Mouse (Mus musculus) midbrain, embryonic 10.5 days (tissue): ENCODE measurements around the gene Lrwd1. TPM values are rescaled to one million over a fixed set of nuclear protein-coding genes. Genes with fewer than 3 reads are reported as not detected.

Source experiments
- DNase-seq: peaks from one replicate; pipeline ENCODE4 v3.0.0-alpha.2; 2017; ENCODE audit warnings: low spot score
- H3K27ac ChIP-seq: fragments of 300-500 bp; sonication (generic); replicated peaks from 2 replicates; pipeline ENCODE4 v1.5.1; 2016; ENCODE audit warnings: mild to moderate bottlenecking
- H3K27me3 ChIP-seq: fragments of 300-500 bp; sonication (generic); 2 replicates; pipeline ENCODE4 v1.6.1; 2016; ENCODE audit warnings: low read depth, mild to moderate bottlenecking; ENCODE audit not compliant: poor library complexity, severe bottlenecking
- H3K36me3 ChIP-seq: fragments of 300-500 bp; sonication (generic); 2 replicates; pipeline ENCODE4 v1.6.1; 2016; ENCODE audit warnings: mild to moderate bottlenecking, moderate library complexity
- H3K4me1 ChIP-seq: fragments of 300-500 bp; sonication (generic); 2 replicates; pipeline ENCODE4 v1.6.1; 2016
- H3K4me3 ChIP-seq: fragments of 300-500 bp; sonication (generic); 2 replicates; pipeline ENCODE4 v1.5.1; 2016; ENCODE audit warnings: mild to moderate bottlenecking, moderate library complexity
- H3K9me3 ChIP-seq: fragments of 300-500 bp; sonication (generic); replicated peaks from 2 replicates; pipeline ENCODE4 v1.6.1; 2016; ENCODE audit warnings: mild to moderate bottlenecking
- WGBS: fragments of 180-500 bp; shearing (Covaris S2); methylation state at CpG from one replicate; pipeline ENCODE4 v1.1.7; 2016; 5-methylcytosine and 5-hydroxymethylcytosine counted together
- polyA plus RNA-seq: library from polyadenylated mRNA; unstranded; fragments of >200 nt; fragmentation: Nextera tagmentation; extraction: Ambion mirVana; gene quantifications from 2 replicates; pipeline ENCODE4 v1.2.1, GENCODE M21; 2016

Gene Lrwd1
- 56.9 and 59.0 TPM in 2 replicates for polyA plus RNA-seq

DNA sequence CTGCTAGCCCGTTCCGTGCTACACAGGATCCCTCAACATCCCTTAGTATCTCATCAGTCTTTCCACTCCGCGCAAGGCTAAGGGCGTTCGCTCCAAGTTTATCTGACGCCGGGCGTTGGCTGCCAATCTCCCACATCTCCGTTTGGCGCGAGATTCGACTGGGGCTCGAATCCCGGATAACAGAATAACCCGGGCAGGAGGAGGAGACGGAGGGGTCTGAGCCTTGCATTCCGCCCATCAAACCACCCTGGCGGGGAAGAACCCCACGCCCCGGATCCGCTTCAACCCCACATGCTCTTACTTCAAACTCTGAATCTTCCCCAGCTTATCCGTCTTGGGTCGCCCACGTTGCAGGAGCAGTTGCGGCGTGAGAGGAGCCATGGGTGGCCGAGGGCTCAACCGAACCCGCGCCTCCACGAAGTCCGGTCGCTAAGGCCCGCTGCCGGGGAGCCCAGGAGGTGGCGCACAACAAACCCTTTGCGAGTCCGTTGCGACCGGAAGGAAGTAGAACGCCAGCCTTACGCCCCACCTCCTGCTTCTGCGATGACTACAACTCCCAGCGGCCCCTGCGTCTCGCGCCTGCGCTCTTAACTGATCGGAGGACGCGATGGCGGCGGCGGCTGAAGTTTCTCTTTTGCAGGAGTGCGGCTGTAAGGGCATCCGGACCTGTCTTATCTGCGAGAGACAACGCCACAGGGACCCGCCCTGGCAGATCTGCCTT lies at the start of gene Lrwd1, which contains the start of gene Alkbh4:
Gene Lrwd1 (minus strand): TSS at position 504 of the 721 bp plus-strand sequence.
Gene Alkbh4 (plus strand): TSS at position 576 of the 721 bp plus-strand sequence.
- H3K27me3 ChIP-seq: no peaks in the 10 kb centered on the region
- peak; percentile 96 for DNase-seq
- WGBS: under 1% methylated on average over 60 of the region's 60 CpGs
- no peaks in the 10 kb centered on the region for H3K9me3 ChIP-seq
- peak within 1 kb of the TSS; percentile 75 for H3K4me3 ChIP-seq
- H3K27ac ChIP-seq: peak within 1 kb of the TSS; percentile 88
- H3K36me3 ChIP-seq: peaks cover 62% of the 10 kb centered on the region
- peaks cover 21% of the 10 kb centered on the region for H3K4me1 ChIP-seq

GRCm38 (mm10) chr5:136183766-136184165 lies 47.9 kb upstream of the Lrwd1 start:
- Histone ChIP-seq H3K27ac (no peak overlapping the region), H3K4me1 (peaks cover 8% of the 10 kb centered on the region), H3K4me3 (no peak overlapping the region), H3K27me3 (no peaks in the 10 kb centered on the region), H3K36me3 (peaks cover 98% of the 10 kb centered on the region), H3K9me3 (no peaks in the 10 kb centered on the region)
- no peak for DNase-seq
- 95% methylated on average over 7 of the region's 7 CpGs for WGBS

DNA sequence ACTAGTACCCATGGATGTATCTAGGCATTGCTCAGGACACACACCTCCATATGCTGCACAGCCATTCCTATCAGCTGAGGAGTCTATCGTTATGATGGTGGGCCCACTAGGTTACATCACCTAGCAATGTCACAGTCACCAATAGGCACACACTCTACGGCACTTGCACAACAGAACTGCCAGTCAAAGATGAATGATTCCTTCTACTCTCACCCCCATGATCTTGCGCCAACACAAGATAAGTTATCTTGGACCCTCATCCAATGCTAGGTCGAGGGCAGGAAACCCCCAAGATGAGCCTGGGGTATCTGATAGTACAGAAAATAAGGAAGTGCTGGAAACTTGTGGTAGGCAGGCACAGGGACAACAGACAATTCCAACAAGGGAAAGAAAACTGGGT lies 47.0 kb upstream of the Lrwd1 start:
- no peak overlapping the region for H3K27ac ChIP-seq
- no peaks in the 10 kb centered on the region for H3K9me3 ChIP-seq
- 88% methylated on average over 4 of the region's 4 CpGs for WGBS
- peaks cover 8% of the 10 kb centered on the region for H3K4me1 ChIP-seq
- H3K27me3 ChIP-seq: no peaks in the 10 kb centered on the region
- peaks cover 98% of the 10 kb centered on the region for H3K36me3 ChIP-seq
- no peak for DNase-seq
- no peak overlapping the region for H3K4me3 ChIP-seq

DNA sequence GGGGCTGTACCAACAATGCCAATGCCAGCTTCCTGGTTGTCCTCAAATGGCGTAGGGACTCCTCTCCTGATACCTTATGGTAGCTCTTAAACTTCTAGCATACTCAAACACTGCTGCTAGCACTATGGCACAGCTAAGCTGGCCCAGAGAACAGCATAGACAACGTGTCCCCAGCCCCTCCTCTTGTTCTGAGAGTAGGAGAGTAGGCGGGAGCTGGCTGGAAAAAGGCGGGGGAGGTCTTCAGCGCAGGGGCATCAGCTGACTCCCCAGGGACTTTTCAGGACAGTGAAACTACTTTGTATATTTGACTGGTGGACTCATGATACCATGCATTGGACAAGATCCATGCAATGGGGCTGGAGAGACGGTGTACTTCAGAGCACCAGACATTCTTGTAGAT lies 46.2 kb upstream of the Lrwd1 start:
- DNase-seq: no peak
- peaks cover 8% of the 10 kb centered on the region for H3K4me1 ChIP-seq
- peaks cover 100% of the 10 kb centered on the region for H3K36me3 ChIP-seq
- H3K27me3 ChIP-seq: no peaks in the 10 kb centered on the region
- H3K9me3 ChIP-seq: no peaks in the 10 kb centered on the region
- 90% methylated on average over 6 of the region's 6 CpGs for WGBS
- no peak overlapping the region for H3K4me3 ChIP-seq
- no peak overlapping the region for H3K27ac ChIP-seq

DNA sequence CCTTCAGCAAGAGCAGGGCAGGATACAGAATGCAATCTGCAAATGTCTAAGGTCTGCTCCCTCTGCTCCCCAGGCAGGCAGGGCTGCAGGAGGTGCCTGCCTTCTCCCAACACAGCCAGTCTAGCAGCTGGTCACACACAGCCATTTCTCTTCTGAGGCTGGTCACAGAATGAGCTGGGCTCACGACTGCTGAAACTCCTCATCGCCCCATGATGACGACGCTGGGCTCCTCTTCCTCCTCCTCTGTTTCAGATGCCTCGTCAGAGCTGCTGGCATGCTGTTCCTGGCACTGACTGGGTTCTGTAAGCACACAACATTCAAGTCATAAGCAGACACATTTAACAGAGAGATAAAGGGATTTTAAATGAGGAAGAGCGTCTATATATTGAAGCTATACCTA lies 45.3 kb upstream of the Lrwd1 start:
- H3K4me1 ChIP-seq: peaks cover 5% of the 10 kb centered on the region
- no peak overlapping the region for H3K27ac ChIP-seq
- DNase-seq: no peak
- H3K9me3 ChIP-seq: no peaks in the 10 kb centered on the region
- H3K36me3 ChIP-seq: peaks cover 95% of the 10 kb centered on the region
- H3K4me3 ChIP-seq: no peak overlapping the region
- WGBS: 94% methylated on average over 6 of the region's 6 CpGs
- H3K27me3 ChIP-seq: no peaks in the 10 kb centered on the region

GRCm38 (mm10) chr5:136179594-136179993 lies 43.7 kb upstream of the Lrwd1 start:
- WGBS: 88% methylated on average over 5 of the region's 5 CpGs
- no peak for DNase-seq

DNA sequence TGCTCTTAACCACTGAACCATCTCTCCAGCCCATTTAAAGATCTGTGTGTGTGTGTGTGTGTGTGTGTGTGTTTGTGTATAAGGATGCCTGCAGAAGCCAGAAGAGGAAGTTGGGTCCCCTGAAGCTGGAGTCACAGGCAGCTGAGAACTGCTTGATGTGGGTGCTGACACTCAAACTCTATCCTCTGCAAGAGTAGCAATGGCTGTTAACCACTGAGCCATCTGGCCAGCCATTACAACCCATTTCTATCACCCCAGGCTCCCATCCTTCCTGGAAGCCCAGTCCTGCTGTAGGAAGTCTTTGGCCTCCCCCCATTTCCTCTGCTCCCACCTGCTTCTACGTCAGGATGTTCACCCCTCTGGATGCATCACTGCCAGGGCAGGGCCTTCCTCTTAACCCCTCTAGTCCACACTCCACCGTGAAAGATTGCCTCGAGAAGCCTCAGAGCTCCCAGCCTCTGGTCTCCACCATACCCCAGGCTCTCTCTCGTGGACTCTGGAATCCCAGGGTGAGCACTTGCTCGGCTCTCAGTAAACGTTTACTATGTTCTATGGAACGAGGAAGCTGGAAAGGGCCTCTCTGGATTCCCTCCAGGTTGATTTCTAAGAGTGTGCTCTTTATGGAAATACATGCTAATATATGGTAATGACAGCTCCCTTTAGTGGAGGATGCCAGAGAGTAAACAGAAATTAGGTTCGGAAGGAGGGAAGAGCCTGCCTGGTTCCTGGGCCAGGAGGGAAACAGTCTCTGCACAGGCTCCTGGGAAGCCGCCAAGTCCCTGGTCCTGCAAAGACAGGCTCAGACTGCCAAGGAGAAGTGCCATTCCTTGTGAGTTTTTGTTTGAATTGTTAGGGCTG lies 38.0 kb upstream of the Lrwd1 start:
- Histone ChIP-seq H3K4me3 (no peak overlapping the region), H3K36me3 (peaks cover 21% of the 10 kb centered on the region), H3K27ac (no peak overlapping the region), H3K9me3 (no peaks in the 10 kb centered on the region), H3K4me1 (peaks cover 22% of the 10 kb centered on the region), H3K27me3 (peaks cover 14% of the 10 kb centered on the region)
- DNase-seq: no peak
- WGBS: 64% methylated on average over 9 of the region's 9 CpGs

More at GRCm38 (mm10) chr5:136179594-136179993, 43.7 kb upstream of the Lrwd1 start:
- Histone ChIP-seq H3K9me3 (no peaks in the 10 kb centered on the region), H3K36me3 (peaks cover 79% of the 10 kb centered on the region), H3K27ac (no peak overlapping the region), H3K27me3 (no peaks in the 10 kb centered on the region), H3K4me3 (no peak overlapping the region), H3K4me1 (no peaks in the 10 kb centered on the region)

DNA sequence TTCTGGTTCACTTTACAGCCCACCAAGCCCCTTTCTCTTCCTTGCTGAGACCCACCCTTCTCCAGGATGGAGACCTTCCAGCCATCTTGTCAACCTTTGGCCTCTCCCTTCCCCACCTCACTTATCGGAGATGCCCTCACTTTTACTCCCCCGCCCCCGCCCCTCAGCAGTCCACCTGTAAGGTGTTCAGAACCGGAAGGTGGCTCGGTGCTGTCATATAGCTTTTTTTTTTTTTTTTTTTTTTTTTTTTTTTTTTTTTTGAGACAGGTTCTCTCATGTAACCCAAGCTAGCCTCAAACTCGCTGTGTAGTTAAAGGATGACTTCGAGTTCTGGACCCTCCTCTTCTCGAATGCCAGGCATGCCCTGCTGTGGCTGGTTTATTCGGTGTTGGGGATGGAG lies 37.1 kb upstream of the Lrwd1 start:
- Histone ChIP-seq H3K27me3 (peaks cover 14% of the 10 kb centered on the region), H3K4me3 (no peak overlapping the region), H3K27ac (no peak overlapping the region), H3K4me1 (peaks cover 22% of the 10 kb centered on the region), H3K9me3 (peaks cover 6% of the 10 kb centered on the region; the same call in 1 of the 2 replicates), H3K36me3 (peaks cover 17% of the 10 kb centered on the region)
- no peak for DNase-seq
- 83% methylated on average over 9 of the region's 9 CpGs for WGBS

DNA sequence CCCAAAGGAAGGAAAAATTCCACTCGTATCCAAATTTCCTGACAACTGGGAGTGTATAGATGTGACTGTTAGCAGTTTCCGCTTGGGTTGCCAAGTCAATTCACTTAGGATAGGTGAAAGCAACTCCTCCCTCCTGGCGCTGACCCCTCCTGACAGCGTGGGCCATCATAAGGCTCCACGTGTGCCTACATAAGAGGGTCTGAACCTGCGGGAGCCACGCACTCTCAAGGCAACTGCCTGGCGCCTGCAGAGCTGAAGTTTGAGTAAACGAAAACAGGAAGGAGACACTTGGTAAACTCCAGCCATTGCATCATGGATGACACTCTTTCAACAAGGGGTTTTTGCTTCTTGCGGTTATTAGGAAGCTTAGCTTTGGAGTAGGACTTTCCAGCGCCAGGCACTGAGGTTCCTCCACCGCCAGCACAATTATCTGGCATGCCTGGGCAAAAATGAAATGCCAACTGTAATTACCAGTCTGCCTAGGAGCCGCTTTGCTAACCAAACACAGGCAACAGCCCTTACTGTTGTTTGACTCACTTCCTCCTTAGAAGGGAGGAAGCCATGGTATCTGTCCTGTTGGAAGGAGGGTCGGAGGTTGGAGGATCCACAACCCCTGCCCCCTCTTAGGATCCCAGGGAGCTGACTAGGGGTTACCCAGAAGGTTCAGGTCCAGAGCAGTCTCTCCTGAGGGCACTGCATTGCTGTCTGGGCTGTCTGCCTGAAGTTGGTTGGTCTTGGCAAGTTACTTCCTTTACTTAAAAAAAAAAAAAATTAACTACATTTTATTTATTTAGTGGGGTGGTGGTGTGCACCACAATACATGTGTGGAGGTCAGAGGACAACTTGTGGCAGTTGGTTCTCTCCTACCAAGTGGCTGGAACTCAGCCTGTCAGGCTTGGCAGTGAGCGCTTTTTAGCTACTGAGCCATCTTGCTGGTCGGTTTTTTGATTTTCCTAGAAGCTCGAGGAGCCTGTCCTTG lies 35.8 kb upstream of the Lrwd1 start:
- Histone ChIP-seq H3K4me1 (peaks cover 22% of the 10 kb centered on the region), H3K9me3 (peaks cover 7% of the 10 kb centered on the region; the same call in 1 of the 2 replicates), H3K4me3 (peak overlapping the region; percentile 74), H3K27me3 (peaks cover 14% of the 10 kb centered on the region), H3K27ac (peak overlapping the region; percentile 87; the same call in 1 of the 2 replicates), H3K36me3 (peaks cover 13% of the 10 kb centered on the region; the same call in 1 of the 2 replicates)
- DNase-seq: no peak
- WGBS: 44% methylated on average over 17 of the region's 17 CpGs

DNA sequence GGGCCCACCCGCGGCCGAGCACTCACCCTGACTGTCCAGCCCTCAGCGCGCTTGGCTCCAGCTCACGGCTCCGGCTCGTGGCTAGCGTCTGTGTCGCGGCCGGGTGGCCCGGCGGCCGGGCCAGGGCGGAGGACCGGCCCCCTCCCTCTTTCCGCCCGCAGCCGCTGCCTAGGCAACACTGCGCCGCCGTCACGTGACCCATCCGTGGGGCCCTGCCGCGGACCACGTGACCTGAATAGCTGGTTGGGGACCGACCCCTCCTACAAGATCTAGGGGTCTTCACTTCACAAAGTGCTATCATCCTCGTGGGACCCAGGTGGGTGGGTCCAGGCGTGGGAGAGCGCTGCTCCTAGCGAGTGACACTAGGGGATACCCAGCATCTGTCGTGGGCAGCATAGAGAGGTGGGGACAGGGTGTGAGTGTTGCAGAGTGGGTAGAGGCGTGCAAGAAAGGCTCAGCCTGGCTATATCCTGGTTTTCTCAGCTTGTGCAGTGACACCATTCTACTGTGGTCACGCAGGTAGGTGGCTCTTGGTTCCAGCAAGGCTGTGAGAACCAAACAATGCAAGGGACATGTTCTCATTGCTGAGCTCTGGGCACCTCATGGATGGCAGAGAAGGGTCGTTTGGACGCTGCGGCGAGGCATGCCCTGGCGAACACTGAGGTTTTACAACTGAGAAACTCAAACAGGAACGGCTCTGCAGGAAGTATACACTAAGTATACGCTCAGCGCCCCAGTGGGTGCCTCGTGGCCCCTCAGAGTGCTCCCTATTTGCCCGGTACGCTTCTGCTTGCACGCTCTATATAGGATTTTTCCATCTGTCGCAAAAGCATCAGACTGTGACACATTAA lies 34.9 kb upstream of the Lrwd1 start, which contains the start of gene Orai2:
Gene Orai2 (minus strand): TSS at position 202 of the 851 bp plus-strand sequence.
- peaks cover 13% of the 10 kb centered on the region; the same call in 1 of the 2 replicates for H3K36me3 ChIP-seq
- peaks cover 22% of the 10 kb centered on the region for H3K4me1 ChIP-seq
- peaks cover 7% of the 10 kb centered on the region; the same call in 1 of the 2 replicates for H3K9me3 ChIP-seq
- H3K4me3 ChIP-seq: peak within 1 kb of the TSS; percentile 74
- H3K27me3 ChIP-seq: peaks cover 14% of the 10 kb centered on the region
- peak; percentile 90 for DNase-seq
- H3K27ac ChIP-seq: peak within 1 kb of the TSS; percentile 87
- 5% methylated on average over 49 of the region's 49 CpGs for WGBS
